Mouse (Mus musculus) mesoderm, embryonic 11.5 days (tissue): ENCODE measurements around the gene Gramd1a.

Source experiments
- DNase-seq: peaks from one replicate; pipeline ENCODE4 v3.0.0-alpha.2; 2012; ENCODE audit warnings: low read depth, low spot score

The Gramd1a gene

DNA sequence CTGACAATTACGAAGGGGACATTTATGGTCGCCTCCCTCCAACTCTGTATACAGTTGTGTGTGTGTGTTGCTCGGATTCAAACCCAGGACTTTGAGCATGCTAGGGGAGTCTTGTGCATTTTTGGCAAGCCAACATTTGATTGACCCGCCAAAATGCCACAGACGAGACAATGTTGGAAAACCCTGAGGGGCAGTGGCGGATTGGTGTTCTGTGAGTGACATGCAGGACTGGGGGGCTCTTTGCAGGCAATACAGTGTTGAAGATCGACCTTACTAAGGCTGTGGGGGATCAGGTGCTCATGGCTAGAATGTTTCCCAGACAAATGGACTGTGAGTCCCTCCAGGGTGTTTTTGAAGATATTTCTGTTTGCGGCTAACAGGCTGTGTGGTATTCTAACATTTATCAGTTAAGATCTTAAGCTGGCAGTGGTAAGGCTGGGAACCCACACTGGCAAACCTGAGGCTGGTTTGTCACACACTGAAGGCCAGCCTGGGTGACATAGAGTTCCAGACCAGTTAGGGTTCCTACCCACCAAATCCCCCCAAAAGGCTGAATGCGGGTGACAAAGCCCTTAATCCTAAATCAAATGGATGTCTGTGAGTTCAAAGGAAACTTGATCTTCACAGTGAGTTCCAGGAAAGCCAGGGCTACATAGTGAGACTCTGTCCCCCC, 58.7 kb downstream of the Gramd1a start:
- no peak for DNase-seq

DNA sequence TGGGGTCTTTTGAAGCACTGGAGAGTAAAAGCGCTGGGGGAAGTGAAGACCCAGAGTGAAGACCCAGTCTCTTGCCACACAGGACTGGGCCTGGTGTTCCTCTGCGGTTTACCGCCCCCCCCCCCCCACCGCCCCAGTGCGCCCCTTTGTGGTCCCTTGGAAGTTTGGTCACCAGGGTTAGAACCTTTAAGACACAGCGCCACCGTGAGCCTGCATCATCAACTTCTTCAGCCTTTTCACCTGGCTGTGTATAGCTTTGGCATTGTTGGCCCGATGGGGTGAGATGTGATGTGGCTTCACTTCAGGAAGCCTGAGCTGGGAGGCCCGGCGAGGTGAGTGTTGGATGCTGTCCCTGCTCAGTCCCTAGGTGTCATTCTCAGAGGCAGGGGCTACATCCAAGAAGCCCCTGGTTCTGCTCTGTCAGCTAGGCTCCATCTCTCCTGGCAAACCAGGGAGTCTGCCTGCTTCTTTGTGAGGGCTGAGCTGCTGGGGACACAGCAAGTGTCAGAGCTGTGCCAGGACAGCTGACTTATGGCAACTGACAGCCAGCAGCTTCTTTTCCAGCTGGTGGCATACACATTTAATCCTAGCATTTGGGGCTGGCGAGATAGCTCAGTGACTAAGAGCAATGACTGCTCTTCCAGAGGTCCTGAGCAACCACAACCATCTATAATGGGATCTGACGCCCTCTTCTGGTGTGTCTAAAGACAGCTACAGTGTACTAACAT, 60.8 kb downstream of the Gramd1a start:
- DNase-seq, result no peak

DNA sequence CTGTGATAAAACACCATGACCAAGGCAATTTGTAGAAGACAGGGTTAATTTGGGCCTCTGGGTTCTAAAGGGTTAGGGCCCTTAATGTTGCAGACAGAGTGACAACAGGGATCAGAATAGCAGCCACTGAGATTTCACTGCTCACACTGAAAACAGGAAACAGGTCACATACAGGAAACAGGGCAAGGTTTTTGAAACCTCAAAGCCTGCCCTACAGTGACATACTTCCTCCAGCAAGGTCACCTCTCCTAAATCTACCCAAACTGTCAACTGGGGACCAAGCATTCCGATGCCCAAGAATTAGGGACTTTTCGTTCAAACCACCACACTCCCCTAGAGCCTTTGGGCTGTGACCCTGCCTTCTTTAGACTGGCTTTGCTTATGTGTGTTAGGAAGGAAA, 66.0 kb downstream of the Gramd1a start:
- no peak for DNase-seq

DNA sequence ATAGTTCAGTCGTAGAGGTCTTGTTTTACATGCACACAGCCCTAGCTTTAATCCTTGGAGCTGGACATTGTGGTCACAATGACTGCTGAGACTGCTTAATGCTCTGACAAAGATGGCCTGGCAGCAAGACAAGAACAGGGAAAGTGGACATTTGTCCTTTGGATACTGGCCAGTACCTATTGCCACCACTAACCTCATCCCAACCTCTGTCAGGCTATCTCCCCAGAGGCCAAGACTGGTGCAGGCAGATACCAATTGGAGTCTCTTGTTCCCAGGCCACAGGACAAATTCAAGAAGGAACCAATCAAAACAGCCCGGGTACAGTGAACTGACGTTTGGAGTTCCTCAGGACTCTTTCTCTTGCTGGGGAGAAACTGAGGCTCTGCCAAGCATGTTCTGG, 67.5 kb downstream of the Gramd1a start:
- DNase-seq, result no peak

DNA sequence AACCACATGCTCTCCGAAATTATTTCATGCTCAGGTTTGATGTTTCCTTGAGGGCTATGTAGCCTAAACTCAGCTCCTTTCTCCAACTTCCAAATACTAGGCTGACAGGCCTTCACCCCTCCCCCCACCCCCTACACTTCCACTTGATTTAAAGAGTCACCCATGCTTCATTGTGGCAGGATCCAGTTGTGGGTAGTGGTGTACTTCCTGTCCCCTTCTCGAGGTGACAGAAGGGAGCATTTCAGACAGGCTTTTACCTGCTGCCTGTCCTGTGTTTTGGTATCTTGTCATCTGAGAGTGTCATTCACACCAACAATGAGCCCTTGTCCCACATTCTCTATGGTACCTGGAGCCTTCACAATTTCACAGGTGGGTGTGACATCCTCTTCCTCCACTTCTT, 68.4 kb downstream of the Gramd1a start:
- no peak for DNase-seq

DNA sequence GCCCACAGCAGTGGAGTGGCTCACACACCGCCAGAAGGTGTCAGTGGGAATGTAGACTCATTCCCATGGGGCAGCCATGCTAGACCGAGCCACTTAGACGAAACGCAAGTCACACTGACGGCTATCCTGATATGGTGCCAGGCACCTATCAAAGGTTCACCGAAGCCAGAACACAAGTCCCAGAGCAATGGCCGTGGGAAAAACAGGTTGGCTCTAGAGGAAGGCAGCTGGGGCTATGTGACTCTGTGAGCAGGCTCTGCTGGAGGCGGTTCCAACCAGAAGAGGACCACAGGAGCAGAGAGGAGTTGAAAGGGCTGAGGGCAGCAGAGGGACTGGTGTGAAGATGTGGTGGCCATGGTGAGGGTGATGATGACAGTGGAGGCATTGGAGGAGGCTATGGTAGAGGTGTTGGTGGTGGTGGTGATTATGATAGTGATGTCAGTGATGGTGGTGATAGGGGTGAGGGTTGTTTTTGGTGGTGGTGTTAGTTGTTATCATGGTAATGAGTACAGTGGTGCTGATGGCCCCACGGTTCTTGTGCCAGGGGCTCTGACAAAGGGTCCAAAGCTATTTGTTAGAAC, 69.4 kb downstream of the Gramd1a start:
- no peak for DNase-seq

DNA sequence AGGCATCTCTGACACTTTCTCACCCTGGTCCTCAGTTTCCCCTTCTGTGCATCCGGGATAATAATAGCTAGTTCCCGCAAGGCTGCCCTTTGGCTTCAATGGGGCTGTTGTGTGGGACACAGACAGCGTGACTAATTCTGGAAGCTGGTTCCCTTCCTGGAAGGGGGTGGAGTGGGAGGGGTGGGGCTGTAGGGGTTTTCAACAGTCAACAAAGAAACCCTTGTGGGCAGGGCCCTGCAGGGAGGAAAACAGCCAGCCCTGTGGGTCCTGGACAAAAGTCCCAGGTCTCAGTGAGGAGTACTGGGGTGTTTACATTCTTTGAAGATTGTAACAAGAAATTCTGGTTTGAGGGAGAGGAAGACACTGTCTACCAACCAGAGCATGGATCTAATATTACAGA, 70.5 kb downstream of the Gramd1a start:
- DNase-seq, result no peak

DNA sequence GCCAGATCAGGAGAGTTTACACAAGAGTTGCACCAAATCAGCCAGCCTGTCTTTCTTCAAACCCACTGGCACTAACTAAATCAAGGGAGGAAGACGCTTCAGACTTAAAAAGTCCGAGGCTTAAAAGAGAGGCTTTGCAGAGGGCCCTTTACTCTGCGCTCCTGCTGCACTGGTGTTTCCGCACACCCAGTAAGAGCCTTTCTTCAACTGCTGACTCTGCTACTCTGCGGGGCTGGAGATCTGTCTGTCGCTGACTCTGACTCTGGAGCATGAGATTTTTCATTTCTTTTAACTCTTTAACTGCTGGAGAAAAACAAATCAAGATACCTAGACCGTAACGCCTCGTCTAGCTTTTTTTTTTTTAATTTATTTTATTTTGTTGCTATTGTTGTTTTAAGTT, 71.6 kb downstream of the Gramd1a start:
- no peak for DNase-seq

DNA sequence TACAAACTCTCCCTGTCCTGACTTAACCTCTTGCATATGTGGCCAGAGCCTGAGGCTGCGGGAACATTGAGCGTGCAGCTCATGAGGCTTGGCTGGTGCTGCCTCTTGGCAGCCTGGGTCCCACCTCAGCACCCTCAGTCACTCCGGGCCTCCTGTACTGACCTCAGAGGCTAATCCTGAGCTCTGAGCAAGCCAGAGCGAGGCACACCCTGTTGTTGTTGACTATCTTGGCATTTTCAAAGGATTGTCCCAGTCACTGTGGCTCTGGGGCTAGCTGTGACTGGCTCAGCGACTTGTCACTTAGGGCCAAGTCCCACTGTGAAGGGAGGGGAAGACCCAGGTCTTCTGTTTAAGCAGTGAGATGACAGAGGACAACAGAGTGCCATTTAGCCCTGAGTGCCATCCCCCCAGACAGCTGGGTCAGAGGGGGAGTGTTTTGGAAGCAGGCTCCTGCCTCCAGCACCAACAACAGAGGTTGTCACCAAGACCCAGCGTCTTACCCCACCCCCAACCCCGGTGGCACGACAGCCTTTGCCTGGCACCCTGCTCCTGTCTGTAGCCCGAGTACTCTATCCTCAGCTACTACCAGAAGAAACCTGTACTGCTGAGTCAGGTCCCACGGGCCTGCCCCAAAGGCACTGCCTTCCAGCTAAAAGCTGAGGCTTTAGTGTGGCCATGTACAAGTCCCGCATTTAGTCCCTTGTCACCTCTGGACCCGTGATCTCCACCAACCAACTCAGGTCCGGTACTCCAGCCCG, 72.7 kb downstream of the Gramd1a start:
- no peak for DNase-seq

DNA sequence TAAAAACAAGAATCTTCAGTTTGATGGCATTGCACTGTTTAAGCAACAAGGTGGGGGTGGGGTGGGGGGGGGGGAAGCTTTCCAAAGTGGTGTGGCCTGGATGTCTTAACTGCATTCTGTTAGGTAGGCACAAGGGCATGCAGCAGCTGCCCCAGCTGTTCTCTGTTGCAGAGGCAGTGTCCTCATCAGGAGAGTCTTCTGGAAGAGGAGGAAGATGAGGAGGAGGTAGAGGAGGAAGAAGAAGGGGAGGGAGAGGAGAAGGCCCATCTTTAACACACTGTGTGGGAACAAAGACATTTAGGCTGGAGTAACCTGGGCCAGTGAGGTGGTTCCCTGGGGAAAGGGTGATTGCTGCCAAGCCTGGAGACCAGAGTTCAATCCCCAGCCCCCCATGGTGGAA, 73.6 kb downstream of the Gramd1a start:
- no peak for DNase-seq

DNA sequence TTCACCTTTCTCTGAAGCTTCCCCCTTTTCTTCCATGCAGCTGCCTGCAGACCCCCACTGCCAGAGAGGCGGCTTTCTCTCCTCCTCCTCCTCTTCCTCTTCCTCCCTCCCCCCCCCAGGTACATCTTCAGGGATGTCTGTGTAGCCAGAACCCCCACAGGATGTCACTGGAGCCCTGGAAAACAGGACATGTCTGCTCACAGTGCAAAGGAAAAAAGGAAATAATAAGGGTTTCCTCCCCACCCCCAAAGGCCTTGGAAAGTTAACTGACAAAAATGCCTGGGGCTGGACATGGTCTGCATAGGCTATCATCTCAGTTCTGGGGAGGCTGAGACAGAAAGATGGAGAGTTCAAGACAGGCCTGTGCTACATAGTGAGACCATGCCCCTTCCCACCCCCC, 74.6 kb downstream of the Gramd1a start:
- DNase-seq, result no peak

DNA sequence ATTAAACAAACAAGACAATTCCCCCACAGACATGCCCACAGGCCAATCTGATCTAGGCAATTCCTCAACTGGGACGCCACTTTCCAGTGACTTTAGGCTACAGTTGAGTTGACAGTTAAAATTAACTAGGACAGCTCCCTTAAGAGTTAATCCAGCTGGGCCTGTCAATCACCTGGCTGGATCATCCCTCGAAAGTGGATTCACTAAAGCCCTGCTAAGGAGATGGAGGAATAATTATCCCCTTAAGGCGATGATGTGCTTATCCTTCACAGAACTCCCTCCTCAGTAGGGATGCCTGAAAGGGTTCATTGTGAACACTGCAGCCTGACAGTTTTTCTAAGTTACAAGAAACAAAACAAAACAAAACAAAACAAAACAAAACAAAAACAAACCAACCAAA, 75.1 kb downstream of the Gramd1a start:
- no peak for DNase-seq
